Mouse (Mus musculus) megakaryocyte, embryonic 14.5 days (primary cell): ENCODE data around the gene Psmb8. TPM values are rescaled to one million over a fixed set of nuclear protein-coding genes. Genes with fewer than 3 reads are reported as not detected.

Source experiments
- H3K27me3 ChIP-seq: replicated peaks from 2 replicates; pipeline ENCODE3; 2012; ENCODE audit warnings: inconsistent platforms
- H3K36me3 ChIP-seq: replicated peaks from 2 replicates; pipeline ENCODE3; 2012; ENCODE audit warnings: low read length, inconsistent platforms, mixed read lengths
- H3K4me1 ChIP-seq: 2 replicates; pipeline ENCODE4 v1.6.1; 2012; ENCODE audit warnings: inconsistent platforms
- H3K4me3 ChIP-seq: replicated peaks from 2 replicates; pipeline ENCODE3; 2012; ENCODE audit warnings: moderate library complexity, mild to moderate bottlenecking, inconsistent platforms
- H3K9me3 ChIP-seq: 2 replicates; pipeline ENCODE4 v1.6.1; 2012; ENCODE audit warnings: inconsistent platforms
- FLI1 ChIP-seq: IDR thresholded peaks from 2 replicates; pipeline ENCODE4 v1.6.1; 2012; ENCODE audit warnings: low read length, inconsistent platforms, mixed read lengths
- GATA1 ChIP-seq: IDR thresholded peaks from 3 replicates; pipeline ENCODE4 v1.6.1; 2012; ENCODE audit warnings: mixed read lengths, low read length, inconsistent platforms, borderline replicate concordance
- polyA plus RNA-seq: library from polyadenylated mRNA; stranded (reverse); fragments of >175 nt; gene quantifications from 2 replicates; pipeline ENCODE4 v1.2.3, GENCODE M21; 2012; ENCODE audit warnings: low replicate concordance; ENCODE audit not compliant: insufficient read depth

Psmb8 gene
- polyA plus RNA-seq: 16.6 and 74.9 TPM in 2 replicates

DNA sequence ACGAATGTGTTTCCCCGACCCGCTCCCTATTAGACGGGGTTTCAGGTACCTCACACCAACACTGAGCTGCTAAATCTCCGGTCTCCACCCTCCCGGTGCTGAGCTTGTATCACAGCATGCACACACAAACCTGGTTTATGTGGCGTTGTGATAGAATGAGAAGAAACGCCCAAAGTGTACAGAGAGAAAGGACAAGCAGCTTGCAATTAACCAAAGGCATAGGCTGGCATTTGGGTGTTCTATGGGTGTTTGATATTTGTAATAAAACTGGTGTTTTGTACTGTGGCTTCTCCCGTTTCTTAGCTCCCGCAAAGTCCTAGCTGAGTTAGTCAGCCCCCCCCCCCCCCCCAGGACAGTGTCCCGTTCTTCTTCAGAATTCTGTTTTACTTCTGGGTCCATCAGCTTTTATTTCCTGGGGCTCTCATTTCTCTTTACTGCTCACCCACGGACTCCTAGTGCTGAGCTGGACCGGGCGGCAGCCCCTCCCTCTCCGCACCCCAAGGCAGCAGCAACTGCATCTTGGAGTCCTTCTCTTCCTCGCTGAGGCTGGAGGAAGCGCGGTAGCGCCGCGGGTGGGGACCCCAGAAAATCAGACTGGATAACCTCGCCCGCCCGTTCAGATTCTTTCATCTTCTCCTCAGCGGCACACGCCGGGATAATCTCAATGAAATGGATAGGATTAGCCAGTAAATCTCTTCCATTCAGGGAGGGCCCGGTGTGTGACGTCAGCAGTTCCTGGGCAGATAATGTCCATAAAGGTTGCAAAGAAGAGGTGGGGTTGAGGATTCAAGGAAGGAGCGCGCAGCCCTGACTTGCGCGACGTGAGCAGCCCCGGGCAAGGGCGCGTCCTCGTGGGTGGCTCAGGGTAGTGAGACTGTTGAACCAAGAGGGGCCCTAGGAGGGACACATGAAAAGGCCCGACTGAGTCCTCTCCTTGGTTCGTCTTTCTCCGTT lies at the start of gene Psmb8:
Gene Psmb8, plus strand, starts transcription at position 781 of the 954 bp plus-strand sequence.
- Histone ChIP-seq H3K36me3 (peaks cover 65% of the 10 kb centered on the region), H3K9me3 (no peaks in the 10 kb centered on the region), H3K4me3 (peak within 1 kb of the TSS; percentile 98), H3K4me1 (peaks cover 66% of the 10 kb centered on the region), H3K27me3 (no peaks in the 10 kb centered on the region)
- no peak for TF ChIP-seq GATA1
- TF ChIP-seq FLI1: no peak

DNA sequence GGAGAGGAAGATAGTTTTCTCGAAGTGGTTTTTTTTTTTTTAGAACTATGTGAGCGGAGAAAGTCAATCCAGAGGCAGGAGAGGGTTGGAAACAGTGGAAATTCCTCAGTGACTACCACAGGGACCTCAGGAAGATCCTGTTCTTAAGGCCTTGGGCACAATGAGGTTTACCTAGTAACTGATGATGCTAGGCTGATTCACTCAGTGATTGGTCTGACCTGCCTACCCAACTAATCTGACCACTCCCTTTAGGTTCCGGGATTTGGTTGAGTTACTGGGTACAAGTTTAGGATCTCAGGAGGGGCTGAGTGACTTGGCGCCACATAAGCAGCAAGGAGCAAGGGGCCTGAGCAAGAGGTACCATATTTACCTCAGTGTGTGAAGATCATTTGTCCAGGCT lies 44.6 kb upstream of the Psmb8 start, which contains the start of gene H2-DMb1:
Gene H2-DMb1, plus strand, starts transcription at position 150 of the 400 bp plus-strand sequence.
- Histone ChIP-seq H3K9me3 (no peaks in the 10 kb centered on the region), H3K36me3 (no peaks in the 10 kb centered on the region), H3K4me3 (no peak within 1 kb of the TSS), H3K27me3 (peaks cover 4% of the 10 kb centered on the region), H3K4me1 (no peaks in the 10 kb centered on the region; the same call in 1 of the 2 replicates)
- no peak for TF ChIP-seq FLI1
- TF ChIP-seq GATA1: no peak

DNA sequence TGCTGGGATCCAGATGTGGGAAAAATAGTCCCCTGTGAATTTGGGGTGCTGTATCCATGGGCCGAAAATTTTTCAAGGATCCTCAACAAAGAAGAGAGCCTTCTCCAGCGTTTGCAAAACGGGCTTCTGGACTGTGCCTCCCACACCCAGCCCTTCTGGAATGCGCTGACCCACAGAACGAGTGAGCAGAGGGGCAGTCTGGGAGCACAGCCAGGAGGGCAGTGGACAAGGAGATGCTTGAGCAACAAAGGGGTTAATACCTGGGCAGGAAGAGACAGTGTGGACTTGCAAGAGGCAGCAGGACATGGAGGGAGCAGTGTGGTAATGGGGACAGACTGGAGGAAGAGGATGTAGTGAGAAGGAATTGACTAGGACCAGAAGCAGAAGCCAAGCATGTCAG lies 42.0 kb upstream of the Psmb8 start:
- H3K27me3 ChIP-seq: peaks cover 4% of the 10 kb centered on the region
- H3K36me3 ChIP-seq: no peaks in the 10 kb centered on the region
- no peak overlapping the region for H3K4me3 ChIP-seq
- TF ChIP-seq GATA1 (no peak), FLI1 (no peak)
- H3K9me3 ChIP-seq: no peaks in the 10 kb centered on the region
- no peaks in the 10 kb centered on the region for H3K4me1 ChIP-seq

DNA sequence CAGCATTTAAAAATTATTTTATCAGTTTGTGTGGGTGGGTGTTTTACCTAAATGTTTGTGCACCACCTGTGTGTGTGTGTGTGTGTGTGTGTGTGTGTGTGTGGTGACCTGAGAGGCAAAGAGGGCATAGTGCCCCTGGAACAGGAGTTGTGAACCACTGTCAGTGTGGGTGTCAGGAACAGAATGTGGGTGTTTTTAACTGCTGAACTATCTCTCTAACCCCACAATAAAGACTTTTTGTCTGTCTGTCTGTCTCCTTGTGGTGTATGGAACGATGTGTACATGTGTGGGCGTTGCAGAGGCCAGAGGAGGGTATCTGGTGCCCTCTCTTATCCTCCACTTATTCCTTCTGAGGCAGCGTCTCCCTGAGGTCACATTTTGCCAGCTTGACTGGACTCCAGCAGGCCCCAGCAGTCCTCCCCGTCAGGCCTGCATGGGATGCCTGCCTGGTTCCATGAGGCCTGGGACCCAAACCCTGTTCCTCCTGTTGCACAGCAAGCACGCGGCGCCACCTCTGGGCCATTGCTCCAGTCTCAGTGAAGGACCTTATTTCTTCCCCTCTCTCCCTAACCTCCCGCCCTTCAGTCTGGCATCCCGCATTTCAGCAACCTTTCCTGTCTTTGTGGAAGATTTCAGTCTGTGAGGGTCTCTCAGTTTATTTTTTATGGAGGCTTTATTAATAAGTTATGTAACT lies 33.2 kb upstream of the Psmb8 start:
- H3K4me3 ChIP-seq: peak overlapping the region; percentile 10
- TF ChIP-seq FLI1: no peak
- TF ChIP-seq GATA1: no peak

DNA sequence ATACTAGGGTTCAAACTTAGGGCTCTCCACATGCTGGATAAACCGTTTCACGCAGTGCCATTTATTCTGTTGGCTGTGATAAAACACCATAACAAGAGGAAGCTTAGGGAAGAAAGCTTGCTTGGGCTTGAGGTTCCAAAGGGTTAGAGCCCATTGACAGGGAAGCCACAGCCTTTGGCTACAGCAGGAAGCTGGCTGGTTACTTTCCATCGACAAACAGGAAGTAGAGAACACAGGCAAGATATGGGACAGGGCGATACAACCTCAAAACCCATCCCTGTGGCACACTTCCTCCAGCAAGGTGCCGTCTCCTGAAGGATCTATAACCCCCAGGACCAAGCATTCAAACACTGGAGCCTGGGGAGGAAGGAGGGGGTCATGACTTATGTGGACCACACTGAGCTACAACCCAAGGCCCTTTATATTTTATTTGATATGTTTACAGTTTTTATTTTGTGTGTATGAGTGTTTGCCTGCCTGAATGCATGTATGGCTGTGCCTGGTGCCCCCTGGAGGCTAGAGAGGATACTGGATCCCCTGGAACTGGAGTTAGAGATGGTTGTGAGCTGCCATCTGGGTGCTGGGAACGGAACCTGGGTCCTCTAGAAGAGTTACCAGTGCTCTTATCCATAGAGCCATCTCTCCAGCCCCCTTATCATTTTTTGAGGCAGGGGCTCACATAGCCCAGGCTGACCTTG lies 32.3 kb upstream of the Psmb8 start:
- Histone ChIP-seq H3K36me3 (no peaks in the 10 kb centered on the region), H3K27me3 (no peaks in the 10 kb centered on the region), H3K9me3 (peaks cover 11% of the 10 kb centered on the region), H3K4me1 (peaks cover 30% of the 10 kb centered on the region), H3K4me3 (peak overlapping the region; percentile 50)
- TF ChIP-seq GATA1 (peak; percentile 40; the same call in 1 of the 3 replicates), FLI1 (peak; percentile 36; the same call in 1 of the 2 replicates)

More for the DNA sequence above, 33.2 kb upstream of the Psmb8 start:
- peaks cover 29% of the 10 kb centered on the region for H3K4me1 ChIP-seq
- H3K36me3 ChIP-seq: no peaks in the 10 kb centered on the region
- H3K9me3 ChIP-seq: peaks cover 11% of the 10 kb centered on the region
- no peaks in the 10 kb centered on the region for H3K27me3 ChIP-seq

DNA sequence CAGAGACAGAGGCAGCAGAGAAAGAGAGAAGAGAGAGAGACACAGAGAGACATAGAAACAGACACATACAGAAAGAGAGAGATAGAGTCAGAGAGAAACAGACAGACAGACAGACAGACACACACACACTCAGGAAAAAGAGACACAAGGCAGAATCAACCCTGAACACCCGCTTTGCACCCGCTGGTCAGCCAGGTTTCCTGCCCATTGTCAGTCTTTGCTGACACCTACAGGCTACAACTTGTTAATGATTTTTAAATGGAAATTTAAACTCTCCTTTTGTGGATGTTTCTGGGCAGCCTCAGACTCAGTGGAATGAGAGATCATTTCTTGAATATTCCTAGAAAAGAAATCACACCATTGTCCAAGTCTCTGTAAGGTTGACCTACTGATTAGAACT lies 28.2 kb upstream of the Psmb8 start:
- no peak for TF ChIP-seq GATA1
- TF ChIP-seq FLI1: no peak
- peaks cover 41% of the 10 kb centered on the region for H3K4me1 ChIP-seq
- H3K27me3 ChIP-seq: peaks cover 3% of the 10 kb centered on the region
- no peak overlapping the region for H3K4me3 ChIP-seq
- H3K9me3 ChIP-seq: peaks cover 10% of the 10 kb centered on the region
- no peaks in the 10 kb centered on the region for H3K36me3 ChIP-seq

DNA sequence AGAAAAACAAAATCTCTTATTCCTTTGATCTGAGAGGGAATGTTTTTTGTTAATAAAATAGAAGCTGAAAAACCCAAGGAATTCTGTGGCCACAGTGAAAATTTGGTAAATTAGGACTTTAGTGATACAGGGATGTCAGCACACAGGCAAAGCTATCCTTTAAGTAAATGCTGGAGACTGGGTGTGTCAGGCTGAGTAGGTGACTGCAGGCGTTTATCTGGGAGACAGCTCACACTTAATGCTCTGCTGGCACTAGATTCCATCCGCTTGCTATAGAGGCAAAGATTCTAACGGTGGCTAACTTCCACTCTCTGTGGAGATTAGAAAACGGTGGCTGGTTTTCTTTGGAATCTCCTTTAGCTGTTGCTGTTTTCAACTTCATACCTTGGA lies 27.0 kb upstream of the Psmb8 start:
- TF ChIP-seq GATA1: no peak
- no peak for TF ChIP-seq FLI1
- peaks cover 30% of the 10 kb centered on the region for H3K4me1 ChIP-seq
- H3K4me3 ChIP-seq: no peak overlapping the region
- H3K27me3 ChIP-seq: peaks cover 3% of the 10 kb centered on the region
- no peaks in the 10 kb centered on the region for H3K36me3 ChIP-seq
- peaks cover 8% of the 10 kb centered on the region for H3K9me3 ChIP-seq

DNA sequence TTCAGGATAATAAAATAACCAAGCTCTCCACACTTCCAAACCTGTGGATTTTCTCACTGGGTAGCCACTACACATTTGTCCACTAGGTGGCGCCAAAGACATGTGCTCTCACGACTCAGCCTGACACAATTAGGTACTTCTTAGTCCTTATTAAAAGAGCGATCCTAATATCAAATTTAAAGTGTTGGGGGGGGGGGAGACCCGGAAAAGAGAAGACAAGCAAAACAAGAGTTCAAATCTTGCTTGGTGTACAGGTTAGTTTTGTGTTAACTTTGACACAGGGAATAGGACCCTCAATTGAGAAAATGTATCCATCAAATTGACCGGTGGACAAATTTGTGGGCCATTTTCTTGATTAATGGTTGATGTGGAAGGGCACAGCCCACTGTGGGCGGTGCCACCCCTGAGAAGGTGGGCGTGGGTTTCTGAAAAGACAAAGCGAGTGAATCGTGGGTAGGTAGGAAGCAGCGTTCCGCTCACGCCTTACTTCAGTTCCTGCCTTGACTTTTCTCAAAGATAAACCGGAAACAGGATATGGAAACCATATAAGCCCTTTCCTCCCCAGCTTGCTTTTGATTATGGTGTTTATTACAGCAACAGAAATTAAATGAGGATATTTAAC lies 26.5 kb upstream of the Psmb8 start:
- Histone ChIP-seq H3K9me3 (peaks cover 5% of the 10 kb centered on the region), H3K27me3 (peaks cover 6% of the 10 kb centered on the region), H3K4me3 (peak overlapping the region; percentile 75), H3K36me3 (no peaks in the 10 kb centered on the region), H3K4me1 (peaks cover 27% of the 10 kb centered on the region)
- TF ChIP-seq GATA1: no peak
- no peak for TF ChIP-seq FLI1

DNA sequence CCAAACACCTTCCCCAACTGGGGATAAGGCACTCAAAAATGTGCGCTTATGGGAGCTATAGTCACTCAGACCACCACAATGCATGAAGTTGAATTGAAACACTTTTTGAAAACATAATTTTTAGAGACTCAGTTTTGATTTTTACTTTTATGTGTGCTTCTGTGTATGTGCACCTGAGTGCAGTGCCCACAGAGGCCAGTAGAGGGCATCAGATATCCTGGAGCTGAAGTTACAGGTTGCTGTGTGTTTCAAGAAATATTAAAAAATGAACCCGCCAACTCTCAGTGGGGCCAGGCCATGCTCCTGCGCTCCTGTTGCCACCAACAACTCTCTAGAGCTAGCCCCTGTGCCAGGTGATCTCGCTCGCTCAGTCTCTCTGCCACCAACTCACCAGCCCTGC lies 25.0 kb upstream of the Psmb8 start:
- TF ChIP-seq GATA1 (no peak), FLI1 (no peak)

More for the DNA sequence above, 25.0 kb upstream of the Psmb8 start:
- Histone ChIP-seq H3K36me3 (no peaks in the 10 kb centered on the region), H3K9me3 (peaks cover 18% of the 10 kb centered on the region), H3K4me3 (no peak overlapping the region), H3K27me3 (peaks cover 10% of the 10 kb centered on the region), H3K4me1 (peaks cover 25% of the 10 kb centered on the region)
